Mouse (Mus musculus) G1E (cell line): ENCODE measurements around the gene Sh3bp2. TPM values are rescaled to one million over a fixed set of nuclear protein-coding genes. Genes with fewer than 3 reads are reported as not detected.
A peak's percentile ranks its signal among the peaks of the same experiment; 100 is the strongest.
"Not testable (repeated sequence)": the region's sequence is repeated elsewhere in the genome, so short reads cannot be mapped to it uniquely, and the experiment has no call there.

ENCODE experiments used
- ATAC-seq: 2 replicates; pipeline ENCODE4 v1.8.0; 2016; ENCODE audit warnings: mild to moderate bottlenecking; ENCODE audit not compliant: insufficient number of reproducible peaks, poor library complexity, low FRiP score, severe bottlenecking; ENCODE audit errors: extremely low read depth
- DNase-seq: peaks from one replicate; pipeline ENCODE4 v3.0.0; 2012; ENCODE audit warnings: low spot score
- H3K27me3 ChIP-seq: 2 replicates; pipeline ENCODE4 v1.6.1; 2012; ENCODE audit warnings: mild to moderate bottlenecking, low read length, inconsistent platforms; ENCODE audit not compliant: insufficient read depth
- H3K36me3 ChIP-seq: replicated peaks from 2 replicates; pipeline ENCODE3; 2012; ENCODE audit warnings: mild to moderate bottlenecking, inconsistent platforms
- H3K4me1 ChIP-seq: 2 replicates; pipeline ENCODE4 v1.6.1; 2012; ENCODE audit warnings: low read depth, low read length, inconsistent platforms, mixed read lengths; ENCODE audit not compliant: insufficient read depth
- H3K4me3 ChIP-seq: 2 replicates; pipeline ENCODE4 v1.5.1; 2012; ENCODE audit warnings: low read depth, mild to moderate bottlenecking, inconsistent platforms, low read length, moderate library complexity, mixed read lengths
- H3K9me3 ChIP-seq: replicated peaks from 2 replicates; pipeline ENCODE4 v1.6.1; 2012; ENCODE audit warnings: inconsistent platforms
- CTCF ChIP-seq: IDR thresholded peaks from 2 replicates; pipeline ENCODE4 v1.5.1; 2012; ENCODE audit warnings: low read depth, low read length, inconsistent platforms, mixed read lengths
- GATA1 ChIP-seq: IDR thresholded peaks from 2 replicates; pipeline ENCODE4 v1.6.1; 2012; ENCODE audit warnings: borderline replicate concordance, low read length, inconsistent platforms, mixed read lengths
- GATA2 ChIP-seq: IDR thresholded peaks from 2 replicates; pipeline ENCODE4 v1.6.1; 2012; ENCODE audit warnings: low read depth, low read length, inconsistent platforms, borderline replicate concordance
- POLR2AphosphoS5 ChIP-seq: IDR thresholded peaks from 2 replicates; pipeline ENCODE4 v1.6.1; 2012; ENCODE audit warnings: low read depth, low read length, inconsistent platforms; ENCODE audit not compliant: insufficient replicate concordance
- TAL1 ChIP-seq: conservative IDR thresholded peaks from 2 replicates; pipeline ENCODE4 v1.6.1; 2012; ENCODE audit warnings: low read depth, low read length, inconsistent platforms, mixed read lengths
- polyA plus RNA-seq: library from polyadenylated mRNA; stranded (reverse); fragments of >175 nt; gene quantifications from 2 replicates; pipeline ENCODE4 v1.2.3, GENCODE M21; 2012
- total RNA-seq, 2 experiments: library from RNA; stranded (forward) in 1 of 2; stranded (reverse) in 1 of 2; fragments of 200-1000 nt in 1 of 2; fragments of >200 nt in 1 of 2; fragmentation: Nextera tagmentation in 1 of 2; gene quantifications; 2 replicates each; pipeline ENCODE4 v1.2.3; 2014 to 2017

The Sh3bp2 gene
- total and polyA plus RNA-seq, 3 experiments, result 2.2 to 6.7 (median 3.5) TPM

DNA sequence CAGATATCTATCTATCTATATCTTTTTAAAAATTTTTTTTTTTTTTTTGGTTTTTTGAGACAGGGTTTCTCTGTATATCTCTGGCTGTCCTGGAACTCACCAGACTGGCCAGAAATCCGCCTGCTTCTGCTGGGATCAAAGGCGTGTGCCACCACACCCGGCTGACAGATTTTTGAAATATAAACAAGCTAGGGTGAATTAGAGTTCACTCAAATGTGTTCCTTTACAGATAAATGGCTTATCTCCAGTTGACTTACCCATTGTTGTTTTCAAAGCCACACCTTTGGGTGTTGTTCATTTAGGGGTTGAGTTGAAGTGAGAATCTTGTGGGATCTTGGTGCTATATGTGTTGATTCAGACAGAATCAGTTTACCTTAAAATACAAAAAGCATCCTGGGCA lies 53.7 kb downstream of the Sh3bp2 start:
- no peaks in the 10 kb centered on the region for H3K27me3 ChIP-seq
- peaks cover 76% of the 10 kb centered on the region for H3K4me1 ChIP-seq
- H3K36me3 ChIP-seq, result peaks cover 30% of the 10 kb centered on the region

DNA sequence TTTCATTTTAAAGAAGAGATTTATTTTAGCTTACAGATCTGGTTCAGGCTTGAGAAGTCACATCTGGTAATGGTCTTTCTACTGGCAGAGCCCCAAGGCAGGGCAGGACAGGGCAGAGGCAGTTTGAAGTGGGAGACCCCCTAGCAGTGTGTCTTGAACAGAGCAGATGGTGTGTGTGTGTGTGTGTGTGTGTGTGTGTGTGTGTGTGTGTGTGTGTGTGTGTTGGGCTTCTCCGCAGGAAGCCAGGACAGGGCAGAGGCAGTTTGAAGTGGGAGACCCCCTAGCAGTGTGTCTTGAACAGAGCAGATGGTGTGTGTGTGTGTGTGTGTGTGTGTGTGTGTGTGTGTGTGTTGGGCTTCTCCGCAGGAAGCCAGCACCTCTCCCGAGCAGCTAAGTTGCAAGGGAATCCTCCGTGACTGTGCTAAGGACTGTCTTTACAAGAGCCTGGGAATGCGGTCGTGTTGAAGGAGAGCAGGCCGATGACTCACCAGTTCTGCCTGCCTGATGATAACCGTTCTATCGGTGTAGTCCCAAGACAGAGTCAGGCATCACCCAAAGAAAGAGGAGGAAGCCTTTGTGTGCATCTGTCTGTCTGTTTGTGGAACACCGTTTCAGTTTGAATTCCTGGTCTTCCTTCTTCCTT lies 56.2 kb downstream of the Sh3bp2 start:
- peak; percentile 50 for DNase-seq
- not testable (repeated sequence) for H3K9me3 ChIP-seq, H3K27me3 ChIP-seq
- ATAC-seq, result peak; percentile 68
- H3K4me3 ChIP-seq, result peak overlapping the region; percentile 51; the same call in 1 of the 2 replicates
- H3K36me3 ChIP-seq, result peaks cover 35% of the 10 kb centered on the region
- H3K4me1 ChIP-seq, result peaks cover 56% of the 10 kb centered on the region

More for the DNA sequence above, 53.7 kb downstream of the Sh3bp2 start:
- no peak for TF ChIP-seq GATA2
- peak; percentile 43; the same call in 1 of the 2 replicates for TF ChIP-seq TAL1
- H3K9me3 ChIP-seq, result no peaks in the 10 kb centered on the region
- no peak overlapping the region for H3K4me3 ChIP-seq
- DNase-seq, result peak; percentile 30
- peak; percentile 52 for ATAC-seq

- Histone ChIP-seq H3K36me3 (peaks cover 30% of the 10 kb centered on the region), H3K4me1 (peaks cover 51% of the 10 kb centered on the region), H3K4me3 (peak overlapping the region; percentile 51; the same call in 1 of the 2 replicates), H3K9me3 (no peaks in the 10 kb centered on the region), H3K27me3 (no peaks in the 10 kb centered on the region)
- no peak for TF ChIP-seq GATA2
- ATAC-seq, result no peak
- no peak for DNase-seq
These were observed 56.7 kb downstream of the Sh3bp2 start for GRCm38 (mm10) chr5:34582314-34582675.

DNA sequence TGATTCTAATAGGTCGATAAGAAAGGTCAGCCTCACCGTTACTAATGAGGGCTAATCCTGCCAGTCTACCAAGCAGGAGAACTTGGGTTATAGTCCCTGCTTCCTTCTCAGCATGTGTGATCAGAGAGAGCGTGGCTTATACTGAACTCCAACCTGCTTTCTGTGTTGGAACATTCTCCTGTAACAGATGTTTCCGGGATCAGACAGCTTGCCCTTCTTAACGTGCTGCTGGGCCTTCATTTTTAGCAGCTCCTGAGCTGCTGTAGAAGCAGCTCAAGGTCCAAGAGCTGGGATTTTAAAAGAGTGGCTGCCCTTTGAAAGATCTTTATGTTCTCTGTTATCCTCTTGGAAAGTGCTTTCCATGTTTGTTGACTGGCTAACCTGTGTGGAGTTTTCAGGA lies 59.6 kb downstream of the Sh3bp2 start:
- ATAC-seq (no peak), DNase-seq (no peak)
- Histone ChIP-seq H3K27me3 (no peaks in the 10 kb centered on the region), H3K4me3 (no peak overlapping the region), H3K9me3 (no peaks in the 10 kb centered on the region), H3K36me3 (peaks cover 32% of the 10 kb centered on the region), H3K4me1 (peaks cover 38% of the 10 kb centered on the region)
- no peak for TF ChIP-seq POLR2AphosphoS5
- TF ChIP-seq TAL1, result no peak
- TF ChIP-seq GATA1, result no peak
- no peak for TF ChIP-seq CTCF
- TF ChIP-seq GATA2, result no peak

DNA sequence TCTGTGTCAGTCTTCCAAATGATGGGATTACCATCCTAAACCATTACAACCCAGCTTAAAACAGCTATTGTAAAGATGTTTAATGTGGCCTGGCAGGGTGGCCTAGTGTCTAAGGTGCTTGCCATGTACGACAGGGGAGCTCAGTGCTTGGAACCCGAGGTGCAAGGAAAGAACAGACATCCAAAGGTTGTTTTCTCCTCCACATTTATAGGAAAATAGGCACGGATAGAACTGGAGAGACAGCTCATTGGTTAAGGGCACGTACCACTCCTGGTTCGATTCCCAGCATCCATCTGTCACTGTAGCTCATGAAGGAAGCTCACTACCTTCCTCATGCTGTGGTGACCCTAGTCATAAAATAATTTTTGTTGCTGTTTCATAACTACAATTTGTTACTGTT lies 62.2 kb downstream of the Sh3bp2 start:
- peaks cover 22% of the 10 kb centered on the region for H3K4me1 ChIP-seq
- H3K4me3 ChIP-seq, result no peak overlapping the region
- H3K27me3 ChIP-seq, result no peaks in the 10 kb centered on the region
- no peak for TF ChIP-seq POLR2AphosphoS5
- no peak for TF ChIP-seq CTCF
- no peak for TF ChIP-seq GATA1
- no peak for TF ChIP-seq GATA2
- TF ChIP-seq TAL1, result no peak
- no peaks in the 10 kb centered on the region for H3K9me3 ChIP-seq
- ATAC-seq, result no peak
- H3K36me3 ChIP-seq, result peaks cover 40% of the 10 kb centered on the region
- no peak for DNase-seq

DNA sequence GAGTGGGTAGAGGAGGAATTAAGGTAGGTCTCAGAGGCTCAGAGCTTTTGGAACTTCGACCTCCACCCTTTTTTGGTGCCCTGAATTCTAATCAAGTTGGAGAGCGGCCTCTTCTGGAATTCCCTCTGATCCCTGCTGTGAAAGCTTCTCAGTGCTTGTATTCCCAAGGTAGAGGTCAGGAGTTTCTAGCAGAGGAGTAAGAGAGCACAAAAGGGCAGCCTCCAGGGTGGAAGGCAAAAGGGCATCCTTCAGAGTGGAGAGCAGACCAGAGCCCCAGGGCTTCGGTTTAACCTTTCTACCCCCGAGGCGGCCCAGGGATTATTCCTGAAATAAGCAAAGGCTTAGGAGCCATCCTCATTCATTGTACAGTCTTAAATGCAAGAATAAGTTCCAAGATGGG lies 64.4 kb downstream of the Sh3bp2 start:
- Histone ChIP-seq H3K4me1 (peaks cover 9% of the 10 kb centered on the region), H3K9me3 (no peaks in the 10 kb centered on the region), H3K27me3 (no peaks in the 10 kb centered on the region), H3K4me3 (no peak overlapping the region), H3K36me3 (peaks cover 41% of the 10 kb centered on the region)
- DNase-seq (no peak), ATAC-seq (no peak)
- TF ChIP-seq POLR2AphosphoS5 (no peak), GATA1 (no peak), GATA2 (no peak), TAL1 (no peak), CTCF (no peak)

DNA sequence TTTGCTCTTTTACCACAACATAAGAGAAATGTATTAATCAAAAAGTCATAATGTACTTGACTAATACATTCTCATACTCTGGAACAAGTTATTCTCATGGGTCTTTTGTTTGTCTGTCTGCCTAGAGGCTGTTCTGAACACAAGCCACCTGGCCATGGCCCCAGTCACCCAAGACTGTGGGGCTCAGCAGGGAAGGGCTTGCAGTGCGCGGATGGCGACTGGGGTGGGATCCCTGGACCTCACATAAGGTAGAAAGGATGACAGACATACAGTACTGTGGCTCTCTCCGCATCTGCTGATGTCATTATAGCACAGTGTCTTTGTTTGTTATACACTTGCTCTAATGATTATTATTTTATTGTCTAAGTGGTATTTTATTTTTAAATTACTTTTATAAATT lies 65.1 kb downstream of the Sh3bp2 start:
- Histone ChIP-seq H3K36me3 (peaks cover 38% of the 10 kb centered on the region), H3K27me3 (no peaks in the 10 kb centered on the region), H3K4me3 (no peak overlapping the region), H3K4me1 (peaks cover 9% of the 10 kb centered on the region), H3K9me3 (no peaks in the 10 kb centered on the region)
- TF ChIP-seq TAL1 (no peak), POLR2AphosphoS5 (no peak), GATA1 (no peak), GATA2 (no peak), CTCF (no peak)
- ATAC-seq (no peak), DNase-seq (no peak)
